Mouse (Mus musculus): ENCODE results near the gene Clasp1.

Gene Clasp1

GRCm38 (mm10) chr1:118498311-118498710 is 109.5 kb downstream of the Clasp1 start:
- peak; percentile 77 to 91 for DNase-seq (ENCODE audit: low spot score in 2 of 2)

- no peak for DNase-seq (ENCODE audit: low spot score in 2 of 2)
Measured at GRCm38 (mm10) chr1:118500606-118501005, 111.7 kb downstream of the Clasp1 start.

GRCm38 (mm10) chr1:118501691-118502090 is 112.8 kb downstream of the Clasp1 start:
- no peak for DNase-seq (ENCODE audit: low spot score in 2 of 2)

GRCm38 (mm10) chr1:118505746-118506145 is 116.9 kb downstream of the Clasp1 start:
- no peak for DNase-seq (ENCODE audit: low spot score in 2 of 2)

GRCm38 (mm10) chr1:118510996-118511395 is 122.1 kb downstream of the Clasp1 start:
- DNase-seq (ENCODE audit: low spot score in 2 of 2), result no peak

GRCm38 (mm10) chr1:118511738-118512530 is 123.1 kb downstream of the Clasp1 start:
- no peak for DNase-seq (ENCODE audit: low spot score in 2 of 2)

DNA sequence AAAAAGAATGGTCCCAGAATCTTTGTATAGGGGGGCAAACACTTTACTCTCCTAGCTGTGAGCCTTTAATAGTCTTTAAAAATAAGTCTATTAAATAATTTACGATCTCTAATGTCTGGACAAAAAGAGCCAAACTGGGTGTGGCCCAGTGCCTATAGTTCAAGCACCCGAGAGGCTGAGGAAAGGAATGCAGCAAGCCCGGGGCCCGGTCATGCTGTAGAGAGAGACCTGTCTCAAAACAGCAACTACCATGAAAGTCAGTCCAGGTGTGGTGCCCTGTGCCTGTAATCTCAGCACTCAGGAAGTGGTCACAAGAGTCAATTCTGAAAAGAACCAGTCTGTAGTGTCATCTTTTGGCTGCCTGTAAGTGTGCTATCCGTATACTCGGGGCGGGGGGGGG is 127.4 kb downstream of the Clasp1 start:
- no peak for DNase-seq (ENCODE audit: low spot score in 2 of 2)

DNA sequence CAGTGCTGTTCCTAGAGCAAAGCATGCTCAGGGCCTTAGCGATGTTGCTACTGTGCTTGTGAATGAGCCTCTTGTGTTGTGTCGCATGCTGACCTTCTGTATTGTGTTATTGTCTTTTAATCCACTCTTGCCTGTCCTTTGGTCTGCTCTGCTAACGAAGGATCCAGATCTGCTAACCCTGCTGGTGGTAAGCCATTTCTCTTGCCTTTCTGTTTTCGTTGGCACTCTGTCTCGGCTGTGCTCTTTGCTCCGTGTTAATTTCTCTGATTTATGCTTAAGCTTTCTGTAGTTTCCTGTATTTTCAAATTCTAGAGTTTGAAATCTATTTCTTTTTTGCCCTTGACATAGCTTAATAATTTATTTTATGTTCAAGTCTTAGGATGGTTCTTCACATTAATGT is 134.3 kb downstream of the Clasp1 start:
- DNase-seq (ENCODE audit: low spot score in 2 of 2), result no peak

- DNase-seq (ENCODE audit: low spot score in 2 of 2), result no peak
Measured at GRCm38 (mm10) chr1:118525336-118525735, 136.5 kb downstream of the Clasp1 start.

- DNase-seq (ENCODE audit: low spot score in 2 of 2), result no peak
Measured at GRCm38 (mm10) chr1:118529213-118529612, 140.4 kb downstream of the Clasp1 start.

DNA sequence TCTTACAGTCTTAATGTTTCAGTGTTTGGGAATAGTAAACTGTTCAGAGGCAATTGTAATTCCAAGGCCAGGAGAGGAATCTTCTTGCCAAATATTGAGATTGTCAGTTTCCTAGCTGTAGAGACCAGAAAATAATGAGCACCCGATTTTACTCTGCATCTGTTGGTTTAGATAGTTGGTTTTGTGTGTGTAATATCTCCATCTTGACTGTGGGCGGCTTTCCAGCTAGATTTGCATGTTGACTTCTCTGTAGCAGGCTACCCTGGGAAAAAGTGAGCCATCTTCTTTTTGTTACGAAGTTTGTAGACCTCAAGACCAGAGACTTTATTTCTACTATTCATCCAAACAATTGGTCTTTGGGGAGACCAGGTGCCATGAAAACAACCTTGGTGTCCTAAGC is 142.4 kb downstream of the Clasp1 start:
- no peak for DNase-seq (ENCODE audit: low spot score in 2 of 2)

DNA sequence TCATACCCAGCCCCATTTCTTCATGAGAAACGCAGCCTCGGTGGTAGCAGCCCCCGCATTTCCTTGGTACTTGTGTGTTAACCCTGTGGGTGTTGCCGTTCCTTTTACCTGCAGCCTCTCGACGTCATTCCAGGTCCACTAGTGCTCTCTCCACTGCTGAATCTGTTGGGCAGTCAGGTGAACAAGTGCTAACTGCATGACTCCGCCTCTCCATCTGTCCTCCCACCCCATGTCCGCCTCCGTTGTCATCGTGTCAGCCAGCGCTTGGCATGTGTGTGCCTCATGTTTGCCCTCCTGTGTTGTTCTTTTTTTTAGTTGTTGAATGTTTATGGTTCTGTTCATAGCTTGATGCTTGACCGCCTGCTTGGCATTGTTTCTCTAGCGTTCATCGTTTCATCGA is 147.2 kb downstream of the Clasp1 start:
- no peak for DNase-seq (ENCODE audit: low spot score in 2 of 2)

GRCm38 (mm10) chr1:118539046-118539445 is 150.2 kb downstream of the Clasp1 start:
- no peak for DNase-seq (ENCODE audit: low spot score in 2 of 2)

GRCm38 (mm10) chr1:118542880-118543279 is 154.0 kb downstream of the Clasp1 start:
- DNase-seq (ENCODE audit: low spot score in 2 of 2), result no peak

DNA sequence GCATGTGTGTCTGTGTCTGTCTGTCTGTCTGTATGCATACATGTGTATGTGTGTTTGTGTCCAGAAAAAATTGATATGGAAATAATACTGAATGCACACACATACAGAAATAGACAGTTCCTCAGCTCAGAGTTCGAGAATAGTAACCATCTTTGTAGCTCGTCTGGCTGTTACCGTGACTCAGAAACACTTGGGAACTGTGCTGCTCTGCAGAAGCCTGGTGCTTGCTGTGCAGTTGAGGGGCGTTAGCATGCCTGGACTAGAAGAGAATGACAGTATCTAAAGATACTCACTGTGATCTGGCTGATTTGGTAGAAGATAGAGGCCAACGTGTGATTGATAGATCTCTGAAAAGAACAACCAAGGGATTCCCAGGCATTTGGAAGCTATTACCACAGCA is 159.9 kb downstream of the Clasp1 start:
- DNase-seq (ENCODE audit: low spot score in 2 of 2), result no peak

DNA sequence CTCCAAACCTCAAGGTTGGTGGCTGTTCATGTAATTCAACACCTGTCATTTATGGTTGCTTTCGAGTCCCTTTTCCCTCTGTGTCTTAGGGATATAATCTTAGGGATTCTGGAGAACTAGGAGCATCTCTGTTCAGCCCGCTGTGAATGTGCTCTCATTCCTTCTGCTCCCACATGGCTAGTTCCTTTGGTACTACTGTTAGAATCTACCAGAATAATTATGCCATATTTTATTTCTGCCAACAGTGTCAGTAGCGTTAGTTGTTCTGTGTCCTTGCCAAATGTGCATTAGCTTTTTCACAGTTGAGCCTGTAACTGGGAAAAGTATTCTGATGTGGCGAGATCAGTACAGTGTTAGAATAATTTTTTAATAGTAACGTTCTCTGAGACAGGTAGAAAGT is 162.3 kb downstream of the Clasp1 start:
- no peak for DNase-seq (ENCODE audit: low spot score in 2 of 2)

GRCm38 (mm10) chr1:118552071-118552470 is 163.2 kb downstream of the Clasp1 start:
- no peak for DNase-seq (ENCODE audit: low spot score in 2 of 2)

DNA sequence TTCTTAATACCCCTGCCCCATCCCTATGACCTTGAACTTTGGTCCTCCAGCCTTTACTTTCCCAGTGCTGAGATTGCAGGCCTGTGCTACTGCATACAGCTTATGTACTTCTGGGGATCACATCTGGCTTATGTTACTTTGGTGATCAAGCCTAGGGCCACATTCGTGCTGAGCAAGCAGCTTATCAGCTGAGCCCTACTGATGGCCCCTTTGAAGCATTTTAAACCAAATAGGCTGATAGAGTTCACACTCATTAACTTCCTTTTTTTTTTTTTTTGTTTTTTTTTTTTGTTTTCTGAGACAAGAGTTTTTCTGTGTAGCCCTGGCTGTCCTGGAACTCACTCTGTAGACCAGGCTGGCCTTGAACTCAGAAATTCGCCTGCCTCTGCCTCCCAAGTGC is 164.2 kb downstream of the Clasp1 start:
- no peak for DNase-seq (ENCODE audit: low spot score in 2 of 2)

DNA sequence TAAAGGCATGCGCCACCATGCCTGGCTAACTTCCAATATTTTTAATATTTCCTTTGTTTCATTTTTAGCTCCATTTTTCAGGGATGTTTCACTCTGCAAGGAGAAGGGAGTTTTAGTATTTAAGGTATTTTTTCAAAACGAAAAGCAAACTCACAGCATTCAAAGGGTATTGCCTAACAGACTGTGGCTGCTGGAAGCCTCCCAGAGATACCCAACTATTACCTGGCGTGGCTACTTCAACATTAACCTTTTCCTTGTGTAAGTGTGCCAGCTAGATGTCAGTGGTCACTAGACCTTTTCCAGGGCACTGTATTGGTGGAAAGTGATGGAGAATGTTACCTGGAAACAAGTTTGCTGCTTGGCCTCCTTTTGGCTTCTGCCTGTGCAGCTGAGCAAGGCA is 164.6 kb downstream of the Clasp1 start:
- no peak for DNase-seq (ENCODE audit: low spot score in 2 of 2)

GRCm38 (mm10) chr1:118554961-118555360 is 166.1 kb downstream of the Clasp1 start:
- DNase-seq (ENCODE audit: low spot score in 2 of 2), result no peak

- DNase-seq (ENCODE audit: low spot score in 2 of 2), result no peak
Measured at GRCm38 (mm10) chr1:118559716-118560115, 170.9 kb downstream of the Clasp1 start.

- no peak for DNase-seq (ENCODE audit: low spot score in 2 of 2)
Measured at GRCm38 (mm10) chr1:118564561-118564960, 175.7 kb downstream of the Clasp1 start.

GRCm38 (mm10) chr1:118567659-118568058 is 178.8 kb downstream of the Clasp1 start:
- DNase-seq (ENCODE audit: low spot score in 2 of 2), result no peak

DNA sequence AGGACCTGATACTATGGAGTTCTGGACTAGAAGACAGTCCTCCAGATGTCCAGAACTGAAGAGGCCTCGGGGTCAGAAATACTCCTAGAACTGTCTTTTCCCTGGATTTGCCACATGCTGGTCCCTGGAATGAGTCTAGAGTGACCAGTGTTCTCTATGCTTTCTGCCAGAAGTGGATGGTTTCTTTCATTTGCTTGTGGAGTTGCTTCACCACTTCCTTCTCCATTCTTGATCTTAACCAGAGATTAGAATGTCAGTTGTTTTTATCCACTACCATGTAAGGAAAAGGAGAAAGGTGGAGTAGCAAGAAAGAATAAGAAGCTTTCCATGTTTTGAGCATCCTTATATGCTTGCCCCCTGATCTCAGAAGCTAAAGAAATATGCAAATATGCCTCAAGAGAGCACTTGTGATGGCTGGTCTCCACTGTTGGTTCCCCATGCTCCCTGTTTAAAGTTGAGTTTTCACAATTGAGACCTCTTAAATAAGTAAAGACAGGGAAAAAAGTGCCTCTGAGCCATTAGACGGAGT is 191.4 kb downstream of the Clasp1 start:
- DNase-seq (ENCODE audit: low spot score in 2 of 2), result no peak
